20 mouse cellular contexts compared by ENCODE assay signal in genomic region chr7:96457891-96458290, GRCm38 (mm10).
DNase-seq lines count a peak whose midpoint lies in the region; ATAC-seq and TF ChIP-seq lines count a peak whose summit lies in the region.
"Had no signal": no experiment of that assay in that cellular context is flagged by ENCODE, and none has a peak within 500 bp of the region (broad histone marks: within the 10 kb centered on the region; RNA-seq: fewer than 3 reads in every experiment).

No protein-coding gene starts in this region.

- no peaks in the 10 kb centered on the region for H3K27me3 ChIP-seq in forebrain, embryonic 15.5 days
- no peaks in the 10 kb centered on the region for H3K27me3 ChIP-seq in forebrain, embryonic 10.5 days (ENCODE audit: poor library complexity, severe bottlenecking)
- H3K27me3 ChIP-seq: limb, embryonic 13.5 days; liver, embryonic 13.5 days; lung, embryonic 15.5 days had no signal

- peak overlapping the region; percentile 60 for H3K27ac ChIP-seq in forebrain, embryonic 15.5 days (replicated peaks)
- no peak overlapping the region for H3K27ac ChIP-seq in forebrain, embryonic 10.5 days
- H3K27ac ChIP-seq: kidney, postnatal 0 days; limb, embryonic 13.5 days; liver, embryonic 13.5 days; lung, embryonic 15.5 days; macrophage; midbrain, embryonic 10.5 days had no signal

- H3K9ac ChIP-seq in forebrain, embryonic 15.5 days (replicated peaks), result no peak overlapping the region
- H3K9ac ChIP-seq: limb, embryonic 13.5 days; liver, embryonic 13.5 days; lung, embryonic 15.5 days had no signal

- H3K4me2 ChIP-seq in forebrain, embryonic 15.5 days (replicated peaks), result no peak overlapping the region
- H3K4me2 ChIP-seq: heart, embryonic 11.5 days; limb, embryonic 13.5 days; liver, embryonic 13.5 days; lung, embryonic 15.5 days had no signal

- H3K36me3 ChIP-seq in forebrain, embryonic 15.5 days, result no peaks in the 10 kb centered on the region
- no peaks in the 10 kb centered on the region for H3K36me3 ChIP-seq in forebrain, embryonic 10.5 days (replicated peaks)
- H3K36me3 ChIP-seq: limb, embryonic 13.5 days; liver, embryonic 13.5 days; lung, embryonic 15.5 days; midbrain, embryonic 10.5 days had no signal

- TF ChIP-seq CTCF in brain, embryonic 14.5 days (IDR thresholded peaks at IDR 0.05; ENCODE audit: borderline replicate concordance, extremely low read depth, insufficient read depth, insufficient read length), result no peak
- no peak for TF ChIP-seq CTCF in lung, adult 2 months (IDR thresholded peaks at IDR 0.05; ENCODE audit: insufficient read depth, low read length)

- no peak overlapping the region for H3K4me3 ChIP-seq in forebrain, embryonic 15.5 days
- no peak overlapping the region for H3K4me3 ChIP-seq in forebrain, embryonic 10.5 days
- H3K4me3 ChIP-seq in lung, adult 2 months (replicated peaks; ENCODE audit: extremely low read depth, low read depth, low read length), result no peak overlapping the region
- H3K4me3 ChIP-seq: limb, embryonic 13.5 days; liver, embryonic 13.5 days; lung, embryonic 15.5 days; midbrain, embryonic 10.5 days had no signal

- 69% methylated on average over 2 of the region's 2 CpGs for WGBS in forebrain, embryonic 15.5 days
- WGBS in forebrain, embryonic 10.5 days, result 88% methylated on average over 2 of the region's 2 CpGs
- 50% methylated on average over 2 of the region's 2 CpGs for WGBS in lung, adult 2 months

- H3K9me3 ChIP-seq in forebrain, embryonic 15.5 days, result no peaks in the 10 kb centered on the region
- H3K9me3 ChIP-seq in forebrain, embryonic 10.5 days, result no peaks in the 10 kb centered on the region
- H3K9me3 ChIP-seq: limb, embryonic 13.5 days; liver, embryonic 13.5 days; lung, embryonic 15.5 days; midbrain, embryonic 10.5 days had no signal

- no peak for TF ChIP-seq POLR2A in brain, embryonic 14.5 days (IDR thresholded peaks at IDR 0.05; ENCODE audit: borderline replicate concordance, extremely low read depth, insufficient read depth, insufficient read length, poor library complexity, severe bottlenecking)
- no peak for TF ChIP-seq POLR2A in lung, adult 2 months (IDR thresholded peaks at IDR 0.05; ENCODE audit: borderline replicate concordance, extremely low read depth, low read depth, low read length)

- DNase-seq in forebrain, embryonic 10.5 days (ENCODE audit: extremely low spot score, low spot score), result no peak
- peak; percentile 27 to 33 for DNase-seq in left cerebral cortex, adult 18-20 months (ENCODE audit: low spot score in 2 of 2)
- DNase-seq in left cerebral cortex, adult 11 months (ENCODE audit: low spot score), result no peak
- peak; percentile 42 for DNase-seq in brain, embryonic 14.5 days (ENCODE audit: low read depth)
- peak; percentile 30 for DNase-seq in left cerebral cortex, postnatal 4 days
- no peak for DNase-seq in lung, adult 2 months
- DNase-seq: B cell, adult 2 months; cerebellum, adult 9-10 months; gastrocnemius, postnatal 10 days; heart, postnatal 10 days; kidney, adult 11 months; liver, embryonic 13.5 days; retina, postnatal 1 day had no signal

- ATAC-seq in forebrain, embryonic 15.5 days (replicated peaks), result no peak

- peaks cover 21% of the 10 kb centered on the region for H3K4me1 ChIP-seq in forebrain, embryonic 15.5 days
- H3K4me1 ChIP-seq in forebrain, embryonic 10.5 days, result peaks cover 28% of the 10 kb centered on the region
- no peaks in the 10 kb centered on the region; the same call in 1 of the 2 replicates for H3K4me1 ChIP-seq in lung, adult 2 months (ENCODE audit: control insufficient read depth, insufficient read depth, low read length)
- H3K4me1 ChIP-seq: liver, embryonic 13.5 days; lung, embryonic 15.5 days had no signal

- intact Hi-C loops in left cerebral cortex, postnatal 4 days (cut with DNase I), result no loop called here

Comparison
In these comparisons a context has a peak if more than half of its experiments do, and no peak if none do; other contexts are left out.
1. DNase-seq: peak in left cerebral cortex, adult 18-20 months (2 of 2), brain, embryonic 14.5 days (single experiment) and left cerebral cortex, postnatal 4 days (single experiment); none in forebrain, embryonic 10.5 days (single experiment), left cerebral cortex, adult 11 months (single experiment) and lung, adult 2 months (single experiment).